Mouse (Mus musculus): Measurements from ENCODE around the gene Nfkbib. TPM values are rescaled to one million over a fixed set of nuclear protein-coding genes. Genes with fewer than 3 reads are reported as not detected.

Gene Nfkbib
- polyA plus RNA-seq, 1 experiment: 32.1 TPM

DNA sequence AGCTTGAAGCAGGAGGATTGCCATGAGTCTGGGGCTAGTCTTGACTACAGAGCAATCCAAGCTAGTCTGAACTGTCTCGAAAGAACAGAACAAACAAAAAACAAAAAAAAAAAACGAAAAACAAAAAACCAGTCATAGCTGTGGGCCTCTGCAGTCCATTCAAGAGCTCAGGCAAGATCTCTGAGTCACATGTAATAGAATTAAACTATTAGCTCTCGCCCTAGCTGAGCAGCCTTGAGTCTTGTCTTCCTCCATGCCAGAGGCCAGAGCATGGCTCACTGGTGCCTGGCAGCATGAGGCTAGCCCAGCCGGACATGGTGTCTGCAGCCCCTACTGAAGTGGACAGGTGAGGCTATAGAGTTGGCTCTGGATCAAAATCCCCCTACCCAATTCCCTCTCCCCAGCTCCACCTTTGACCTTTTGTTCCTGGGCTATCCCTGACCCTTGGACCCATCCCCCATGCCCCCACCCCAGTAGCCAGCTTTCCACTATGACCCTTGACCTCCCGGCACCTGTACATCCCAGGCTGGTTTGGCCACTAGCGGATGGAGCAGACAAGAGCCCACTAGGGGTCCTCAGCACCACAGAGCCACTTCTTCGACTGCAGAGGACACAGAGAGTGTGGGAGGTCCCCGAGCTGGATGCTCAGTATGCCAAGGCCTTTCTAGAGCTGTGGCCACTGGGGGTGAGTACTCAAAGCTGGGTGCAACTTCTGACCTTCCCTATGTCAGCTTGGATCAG, 22.9 kb upstream of the Nfkbib start:
- TF ChIP-seq POLR2A (IDR thresholded peaks at IDR 0.05; ENCODE audit: borderline replicate concordance, low read depth, low read length) (no peak), CTCF (IDR thresholded peaks at IDR 0.05; ENCODE audit: low read depth, low read length) (no peak)
- Histone ChIP-seq H3K4me1 (ENCODE audit: control insufficient read depth, insufficient read depth, low read length) (peaks cover 13% of the 10 kb centered on the region), H3K27ac (ENCODE audit: insufficient read depth, low read depth, low read length) (no peak overlapping the region), H3K4me3 (ENCODE audit: insufficient read depth, low read length) (no peak overlapping the region)

DNA sequence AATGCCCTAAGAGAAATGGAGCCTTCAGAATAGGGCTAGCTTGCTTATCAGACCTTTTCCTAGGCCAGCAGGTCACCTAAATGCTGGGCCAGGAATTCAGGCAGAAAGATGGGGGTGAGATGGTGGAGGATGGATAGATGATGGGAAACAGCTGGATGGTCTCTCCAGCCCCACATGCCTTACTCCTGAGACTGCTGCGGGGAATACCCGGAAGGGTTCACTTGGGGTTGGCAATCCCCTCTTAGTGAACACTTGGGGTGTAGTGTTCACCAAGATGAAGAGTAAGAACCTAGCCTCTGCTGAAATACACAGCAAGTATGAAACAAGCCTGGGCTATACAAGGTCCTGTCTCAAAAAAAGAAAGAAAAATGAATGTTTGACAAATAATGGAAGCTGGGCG, 21.9 kb upstream of the Nfkbib start:
- H3K27ac ChIP-seq (ENCODE audit: insufficient read depth, low read depth, low read length): no peak overlapping the region

DNA sequence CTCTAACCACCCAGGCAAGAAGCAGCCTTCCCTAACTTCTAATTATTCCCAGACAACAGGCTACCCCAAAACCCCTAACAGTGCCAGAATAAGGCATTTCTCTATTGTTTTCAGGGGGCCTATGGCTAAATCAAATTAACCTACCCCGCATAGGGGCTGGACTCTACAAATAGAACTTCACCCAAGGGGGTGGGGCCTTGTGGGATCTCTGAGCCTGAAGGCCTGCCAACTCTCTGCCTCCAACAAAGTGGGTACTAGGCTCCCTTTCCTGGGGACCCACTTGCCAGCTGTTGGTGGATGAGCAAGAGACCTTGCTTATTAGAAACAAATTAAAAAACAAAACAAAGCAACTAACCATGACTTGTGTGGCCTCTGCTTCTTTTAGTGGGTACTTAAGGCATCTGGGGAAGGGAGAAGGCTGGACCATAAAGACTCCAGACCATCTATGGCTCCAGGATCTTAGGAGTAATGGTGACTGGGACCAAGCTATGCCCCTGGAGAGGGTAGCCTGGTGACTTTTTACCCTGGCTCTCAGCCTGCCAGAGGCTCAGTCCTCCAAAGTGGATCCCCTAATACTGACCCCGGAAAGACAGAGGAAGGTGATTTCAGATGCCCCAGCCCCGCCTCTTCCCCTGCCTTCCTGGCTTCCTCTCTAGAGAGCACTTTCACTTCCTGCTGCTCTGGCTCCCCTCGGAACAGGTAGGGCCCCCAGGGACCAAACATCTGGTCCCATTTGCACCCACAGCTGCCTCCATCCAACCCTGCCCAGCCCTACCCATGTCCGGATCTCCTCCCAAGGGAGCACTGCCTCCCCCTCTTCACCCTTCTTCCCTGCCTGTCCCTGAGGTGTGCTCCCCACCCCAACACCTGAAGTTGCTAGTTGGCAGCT, 21.2 kb upstream of the Nfkbib start, which contains the start of gene Rinl:
Gene Rinl (plus strand): TSS at position 663 of the 889 bp plus-strand sequence.
- Histone ChIP-seq H3K4me1 (ENCODE audit: control insufficient read depth, insufficient read depth, low read length) (peaks cover 10% of the 10 kb centered on the region), H3K4me3 (ENCODE audit: insufficient read depth, low read length) (no peak within 1 kb of the TSS), H3K27ac (ENCODE audit: insufficient read depth, low read depth, low read length) (no peak within 1 kb of the TSS)
- TF ChIP-seq POLR2A (IDR thresholded peaks at IDR 0.05; ENCODE audit: borderline replicate concordance, low read depth, low read length): no peak
- TF ChIP-seq CTCF (IDR thresholded peaks at IDR 0.05; ENCODE audit: low read depth, low read length): no peak

More for the DNA sequence above, 21.9 kb upstream of the Nfkbib start:
- Histone ChIP-seq H3K4me1 (ENCODE audit: control insufficient read depth, insufficient read depth, low read length) (peaks cover 10% of the 10 kb centered on the region), H3K4me3 (ENCODE audit: insufficient read depth, low read length) (no peak overlapping the region)
- no peak for TF ChIP-seq CTCF (IDR thresholded peaks at IDR 0.05; ENCODE audit: low read depth, low read length)
- TF ChIP-seq POLR2A (IDR thresholded peaks at IDR 0.05; ENCODE audit: borderline replicate concordance, low read depth, low read length): no peak

DNA sequence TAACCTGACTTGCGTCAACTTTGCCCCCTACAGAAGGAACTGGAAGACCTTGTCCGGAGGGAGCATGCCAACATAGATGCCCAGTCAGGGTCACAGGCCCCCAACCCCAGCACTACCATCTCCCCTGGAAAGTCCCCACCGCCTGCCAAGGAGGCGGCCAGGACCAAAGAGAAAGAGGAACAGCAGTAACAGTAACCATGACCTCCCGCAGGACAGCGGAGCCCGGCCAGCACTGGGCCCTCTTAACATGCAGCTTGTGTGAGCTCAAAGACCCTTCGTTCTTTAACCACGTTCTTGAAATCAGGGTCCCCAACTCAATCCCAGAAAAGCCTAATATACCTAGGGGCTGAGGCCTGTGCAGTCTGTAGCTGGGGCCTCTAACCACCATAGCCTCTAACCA, 20.6 kb upstream of the Nfkbib start:
- peaks cover 10% of the 10 kb centered on the region for H3K4me1 ChIP-seq (ENCODE audit: control insufficient read depth, insufficient read depth, low read length)
- H3K4me3 ChIP-seq (ENCODE audit: insufficient read depth, low read length): no peak overlapping the region
- no peak for TF ChIP-seq CTCF (IDR thresholded peaks at IDR 0.05; ENCODE audit: low read depth, low read length)
- TF ChIP-seq POLR2A (IDR thresholded peaks at IDR 0.05; ENCODE audit: borderline replicate concordance, low read depth, low read length): no peak
- no peak overlapping the region for H3K27ac ChIP-seq (ENCODE audit: insufficient read depth, low read depth, low read length)

DNA sequence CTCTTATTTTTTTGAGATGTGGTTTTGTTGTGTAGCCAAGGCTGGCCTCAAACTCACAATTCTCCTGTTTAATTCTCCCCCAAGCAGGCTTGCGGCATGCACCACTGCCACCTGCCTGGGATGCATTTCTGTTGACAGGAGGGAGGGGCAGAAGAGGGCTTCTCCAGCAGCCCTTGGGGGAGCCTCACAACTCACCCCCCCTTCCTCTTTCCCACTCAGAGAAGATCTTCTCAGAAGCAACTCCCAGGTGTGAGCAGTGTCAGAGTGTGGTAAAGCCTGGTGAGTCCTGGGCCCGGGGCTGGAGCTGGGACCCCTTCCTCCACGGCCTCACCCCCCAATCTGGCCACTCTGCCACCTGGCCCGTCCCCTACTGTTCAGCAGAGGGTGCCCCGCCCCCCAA, 17.8 kb upstream of the Nfkbib start:
- TF ChIP-seq CTCF (IDR thresholded peaks at IDR 0.05; ENCODE audit: low read depth, low read length) (no peak), POLR2A (IDR thresholded peaks at IDR 0.05; ENCODE audit: borderline replicate concordance, low read depth, low read length) (no peak)
- Histone ChIP-seq H3K4me3 (ENCODE audit: insufficient read depth, low read length) (no peak overlapping the region), H3K4me1 (ENCODE audit: control insufficient read depth, insufficient read depth, low read length) (peaks cover 29% of the 10 kb centered on the region), H3K27ac (ENCODE audit: insufficient read depth, low read depth, low read length) (no peak overlapping the region)

DNA sequence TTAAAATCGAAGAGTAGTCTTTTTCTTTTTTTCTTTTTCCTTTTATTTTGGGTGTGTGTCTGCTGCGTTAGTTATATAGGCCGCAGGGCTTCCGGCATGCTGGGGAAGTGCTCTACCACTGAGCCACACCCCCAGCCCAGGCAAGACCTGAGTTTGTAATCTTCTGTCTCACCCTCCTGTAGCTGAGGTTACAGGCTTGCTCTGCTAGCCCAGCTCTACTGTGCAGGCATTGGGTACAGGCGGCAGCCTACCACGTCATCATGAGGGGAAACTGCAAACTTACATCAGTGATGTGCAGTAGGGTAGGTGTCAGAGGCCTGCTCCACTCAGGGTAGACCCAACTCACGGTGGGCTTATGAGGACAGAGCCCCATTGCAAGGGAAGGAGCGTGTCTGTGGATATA, 13.9 kb upstream of the Nfkbib start:
- Histone ChIP-seq H3K27ac (ENCODE audit: insufficient read depth, low read depth, low read length) (peak overlapping the region; percentile 89), H3K4me3 (ENCODE audit: insufficient read depth, low read length) (no peak overlapping the region), H3K4me1 (ENCODE audit: control insufficient read depth, insufficient read depth, low read length) (peaks cover 19% of the 10 kb centered on the region)
- TF ChIP-seq CTCF (IDR thresholded peaks at IDR 0.05; ENCODE audit: low read depth, low read length): no peak
- TF ChIP-seq POLR2A (IDR thresholded peaks at IDR 0.05; ENCODE audit: borderline replicate concordance, low read depth, low read length): no peak

DNA sequence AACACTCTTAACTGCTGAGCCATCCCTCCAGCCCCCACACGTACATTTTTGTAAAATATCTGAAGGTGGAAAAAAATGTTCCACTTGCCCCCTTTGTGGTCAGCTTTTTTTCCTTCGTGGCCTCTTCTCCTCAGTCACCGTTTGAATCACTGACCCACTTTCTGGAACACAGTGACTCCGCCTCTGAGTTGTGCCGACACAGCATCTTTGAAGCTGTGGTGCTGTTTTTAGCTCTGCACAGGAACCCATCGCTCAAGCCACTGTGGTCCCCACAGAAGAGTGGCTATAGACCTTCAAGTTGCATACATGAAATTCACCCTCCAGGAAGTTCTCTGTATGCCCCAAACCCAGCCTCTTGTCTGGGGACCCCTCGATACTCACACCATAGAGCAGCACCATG, 13.5 kb upstream of the Nfkbib start:
- Histone ChIP-seq H3K4me3 (ENCODE audit: insufficient read depth, low read length) (0 out of 2 replicates have a peak overlapping the region, but pooled peaks have one; percentile 7), H3K4me1 (ENCODE audit: control insufficient read depth, insufficient read depth, low read length) (peaks cover 19% of the 10 kb centered on the region), H3K27ac (ENCODE audit: insufficient read depth, low read depth, low read length) (peak overlapping the region; percentile 89)
- TF ChIP-seq CTCF (IDR thresholded peaks at IDR 0.05; ENCODE audit: low read depth, low read length): no peak
- TF ChIP-seq POLR2A (IDR thresholded peaks at IDR 0.05; ENCODE audit: borderline replicate concordance, low read depth, low read length): no peak

DNA sequence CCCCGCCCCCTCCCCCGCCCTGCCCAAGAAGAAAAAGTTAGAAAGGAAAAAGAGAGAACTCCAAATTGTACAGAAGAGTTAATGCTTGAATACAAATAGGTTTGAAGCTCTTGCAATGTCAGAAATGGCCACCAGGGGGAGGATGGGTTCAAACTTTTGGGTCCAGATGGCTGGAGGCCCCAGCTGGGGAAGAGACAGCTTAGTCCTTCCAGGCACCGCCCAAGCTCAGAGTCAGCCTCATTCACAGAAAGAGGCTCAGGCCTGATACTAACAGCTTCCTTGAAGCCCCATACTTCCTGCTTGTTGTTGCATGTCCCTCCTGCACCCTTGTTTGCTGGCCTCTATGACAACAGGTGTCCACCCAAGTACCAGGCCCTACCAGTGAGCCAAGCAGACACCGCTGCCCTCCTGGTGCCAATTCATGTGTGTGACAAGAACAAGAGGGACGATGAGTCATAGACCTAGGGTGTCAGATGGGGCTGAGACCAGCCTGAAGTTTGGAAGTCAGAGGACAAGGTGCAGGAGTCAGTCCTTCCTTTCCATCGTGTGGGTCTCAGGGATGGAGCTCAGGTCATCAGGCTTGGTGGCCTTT, 12.9 kb upstream of the Nfkbib start:
- H3K4me1 ChIP-seq (ENCODE audit: control insufficient read depth, insufficient read depth, low read length): peaks cover 19% of the 10 kb centered on the region
- H3K4me3 ChIP-seq (ENCODE audit: insufficient read depth, low read length): 0 out of 2 replicates have a peak overlapping the region, but pooled peaks have one; percentile 7
- TF ChIP-seq CTCF (IDR thresholded peaks at IDR 0.05; ENCODE audit: low read depth, low read length) (peak; percentile 60), POLR2A (IDR thresholded peaks at IDR 0.05; ENCODE audit: borderline replicate concordance, low read depth, low read length) (no peak)

DNA sequence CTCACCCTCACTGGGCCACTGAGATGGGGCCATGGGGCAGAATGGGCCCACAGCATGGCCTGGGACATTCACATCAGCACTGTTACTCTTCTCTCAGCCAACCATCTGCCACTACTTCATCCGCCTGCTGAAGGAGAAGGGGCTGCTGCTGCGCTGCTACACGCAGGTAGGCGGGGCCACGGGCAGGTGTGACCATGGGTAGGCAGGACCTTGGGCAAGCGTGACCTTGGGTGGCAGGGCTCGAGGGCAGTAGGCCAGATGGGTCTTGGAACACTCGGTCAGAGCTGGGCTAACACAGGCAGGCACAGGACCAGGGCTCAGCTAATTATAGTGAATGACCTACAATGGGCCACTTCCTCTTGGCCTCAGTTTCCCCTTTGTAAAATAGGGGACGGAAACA, 11.5 kb upstream of the Nfkbib start:
- TF ChIP-seq CTCF (IDR thresholded peaks at IDR 0.05; ENCODE audit: low read depth, low read length): no peak
- no peak for TF ChIP-seq POLR2A (IDR thresholded peaks at IDR 0.05; ENCODE audit: borderline replicate concordance, low read depth, low read length)
- no peak overlapping the region for H3K27ac ChIP-seq (ENCODE audit: insufficient read depth, low read depth, low read length)
- no peak overlapping the region for H3K4me3 ChIP-seq (ENCODE audit: insufficient read depth, low read length)
- peaks cover 19% of the 10 kb centered on the region for H3K4me1 ChIP-seq (ENCODE audit: control insufficient read depth, insufficient read depth, low read length)

More for the DNA sequence above, 12.9 kb upstream of the Nfkbib start:
- peak overlapping the region; percentile 89 for H3K27ac ChIP-seq (ENCODE audit: insufficient read depth, low read depth, low read length)
